Mouse (Mus musculus) forebrain, postnatal 0 days (tissue): ENCODE data around the gene Lsmem1. TPM values are rescaled to one million over a fixed set of nuclear protein-coding genes. Genes with fewer than 3 reads are reported as not detected.

ENCODE experiments used
- ATAC-seq: fragments of 200-750 bp; cut with Nextera tagmentation; 2 replicates; pipeline ENCODE4 v1.8.0; 2017; ENCODE audit warnings: mild to moderate bottlenecking, moderate library complexity
- DNase-seq: peaks from one replicate; pipeline ENCODE4 v3.0.0-alpha.2; 2015
- H3K27ac ChIP-seq: fragments of 300-500 bp; sonication (generic); 2 replicates; pipeline ENCODE4 v1.5.1; 2014; ENCODE audit warnings: low read depth, mild to moderate bottlenecking, antibody characterized with exemption, low read length, moderate library complexity, mixed read lengths
- H3K27me3 ChIP-seq: fragments of 300-500 bp; sonication (generic); 2 replicates; pipeline ENCODE4 v1.6.1; 2014; ENCODE audit warnings: mild to moderate bottlenecking, low read length, mixed read lengths; ENCODE audit not compliant: insufficient read depth
- H3K36me3 ChIP-seq: fragments of 300-500 bp; sonication (generic); 2 replicates; pipeline ENCODE4 v1.6.1; 2014; ENCODE audit warnings: mild to moderate bottlenecking, moderate library complexity; ENCODE audit not compliant: insufficient read depth
- H3K4me1 ChIP-seq: fragments of 300-500 bp; sonication (generic); 2 replicates; pipeline ENCODE4 v1.6.1; 2014; ENCODE audit warnings: antibody characterized with exemption; ENCODE audit not compliant: insufficient read depth
- H3K4me2 ChIP-seq: fragments of 300-500 bp; sonication (generic); 2 replicates; pipeline ENCODE4 v1.6.1; 2014; ENCODE audit warnings: low read depth, mild to moderate bottlenecking, moderate library complexity
- H3K4me3 ChIP-seq: fragments of 300-500 bp; sonication (generic); 2 replicates; pipeline ENCODE4 v1.5.1; 2014; ENCODE audit warnings: low read depth, low read length, mixed read lengths
- H3K9ac ChIP-seq: fragments of 300-500 bp; sonication (generic); 2 replicates; pipeline ENCODE4 v1.6.1; 2014; ENCODE audit warnings: mild to moderate bottlenecking
- H3K9me3 ChIP-seq: fragments of 300-500 bp; sonication (generic); 2 replicates; pipeline ENCODE4 v1.6.1; 2016; ENCODE audit warnings: low read length
- CTCF ChIP-seq: sonication (generic); IDR thresholded peaks from 2 replicates; pipeline ENCODE4 v1.5.1; 2016; ENCODE audit warnings: antibody characterized with exemption, control low read depth, low read depth
- WGBS: fragments of 180-500 bp; shearing (Covaris S2); extraction: QIAGEN DNeasy Blood & Tissue Kit; methylation state at CpG from one replicate; pipeline ENCODE4 v1.1.7; 2014; 5-methylcytosine and 5-hydroxymethylcytosine counted together
- polyA plus RNA-seq: library from polyadenylated mRNA; unstranded; fragments of >200 nt; fragmentation: Nextera tagmentation; extraction: Ambion mirVana; gene quantifications from 2 replicates; pipeline ENCODE4 v1.2.1, GENCODE M21; 2015
- total RNA-seq: library from RNA; depleted of rRNA; stranded (reverse); fragments of >200 nt; gene quantifications from 2 replicates; pipeline ENCODE4 v1.2.3, GENCODE M21; 2014

The Lsmem1 gene
- total and polyA plus RNA-seq, 2 experiments from 2014 or later, result 0.14 to 0.27 TPM

DNA sequence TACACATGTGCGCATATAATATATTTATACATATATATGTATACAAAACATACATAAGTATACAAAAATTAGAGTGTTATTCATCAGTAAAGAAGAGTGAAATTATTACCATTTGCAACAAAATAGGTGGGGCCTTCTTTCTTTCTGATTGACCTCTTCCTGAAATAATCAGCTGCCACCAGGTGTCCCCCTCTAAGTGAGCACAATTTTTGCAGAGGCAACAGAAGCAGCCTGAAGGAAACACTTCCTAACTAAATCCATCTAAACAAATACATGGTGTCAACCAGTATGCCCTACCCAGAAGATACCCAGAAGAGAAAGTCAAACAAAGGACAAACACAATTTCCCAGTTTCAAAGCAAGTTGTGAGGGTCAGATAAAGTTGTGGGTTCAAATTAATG, 29.6 kb downstream of the Lsmem1 start:
- no peaks in the 10 kb centered on the region for H3K9me3 ChIP-seq
- H3K36me3 ChIP-seq, result no peaks in the 10 kb centered on the region
- 100% methylated on average over 1 of the region's 1 CpGs for WGBS
- DNase-seq (no peak), ATAC-seq (no peak)
- no peak for TF ChIP-seq CTCF
- H3K27me3 ChIP-seq, result no peaks in the 10 kb centered on the region
- no peaks in the 10 kb centered on the region for H3K4me1 ChIP-seq
- H3K4me2 ChIP-seq, result no peak overlapping the region
- H3K9ac ChIP-seq, result no peak overlapping the region
- H3K27ac ChIP-seq, result no peak overlapping the region
- no peak overlapping the region for H3K4me3 ChIP-seq

DNA sequence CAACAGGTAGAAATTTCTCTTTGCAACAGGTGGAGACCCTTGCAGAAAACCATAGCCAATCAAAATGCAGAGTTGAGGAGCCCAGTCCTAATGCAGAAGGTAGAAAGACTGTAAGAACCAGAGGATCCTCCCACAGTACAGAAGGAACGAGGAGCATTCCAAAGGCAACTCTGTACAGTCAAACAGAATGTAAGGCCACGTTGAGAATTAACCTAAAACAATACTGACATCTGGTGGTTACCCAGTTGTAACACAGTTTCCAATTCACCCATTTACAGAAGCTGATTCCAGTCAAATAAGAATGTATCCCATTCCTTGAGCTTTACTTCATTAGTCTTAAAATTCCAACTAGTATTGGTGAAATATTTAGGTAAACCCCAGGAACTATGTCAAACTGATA, 34.7 kb downstream of the Lsmem1 start:
- peak; percentile 83 for TF ChIP-seq CTCF
- Histone ChIP-seq H3K4me3 (no peak overlapping the region), H3K9ac (no peak overlapping the region), H3K4me2 (no peak overlapping the region), H3K9me3 (no peaks in the 10 kb centered on the region), H3K27me3 (no peaks in the 10 kb centered on the region), H3K27ac (no peak overlapping the region), H3K36me3 (no peaks in the 10 kb centered on the region), H3K4me1 (no peaks in the 10 kb centered on the region)
- DNase-seq (peak; percentile 60), ATAC-seq (peak; percentile 82)
- 3% methylated on average over 2 of the region's 2 CpGs for WGBS

DNA sequence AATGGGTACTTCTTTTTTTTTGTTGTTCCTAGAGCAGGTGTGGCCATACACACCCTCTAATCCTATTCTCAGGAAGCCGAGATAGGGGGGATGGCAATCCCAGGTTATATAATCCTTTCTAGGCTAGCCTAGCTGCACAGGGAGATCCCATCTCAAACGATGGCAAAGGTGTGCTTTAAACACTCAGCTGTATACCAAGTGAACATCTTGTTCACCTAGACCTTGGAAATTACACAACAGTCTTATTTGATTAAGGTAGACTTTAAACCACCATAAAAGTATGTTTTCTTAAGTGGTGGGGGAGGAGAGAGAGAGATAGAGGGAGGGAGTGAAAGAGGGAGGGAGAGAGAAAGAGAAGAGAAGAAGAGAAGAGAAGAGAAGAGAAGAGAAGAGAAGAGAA, 38.5 kb downstream of the Lsmem1 start:
- ATAC-seq (no peak), DNase-seq (no peak)
- no peaks in the 10 kb centered on the region for H3K9me3 ChIP-seq
- no peak overlapping the region for H3K4me3 ChIP-seq
- no peak overlapping the region for H3K9ac ChIP-seq
- no peak overlapping the region for H3K27ac ChIP-seq
- no peak for TF ChIP-seq CTCF
- no peak overlapping the region for H3K4me2 ChIP-seq
- 80% methylated on average over 2 of the region's 2 CpGs for WGBS
- no peaks in the 10 kb centered on the region for H3K4me1 ChIP-seq
- no peaks in the 10 kb centered on the region for H3K36me3 ChIP-seq
- H3K27me3 ChIP-seq, result no peaks in the 10 kb centered on the region

DNA sequence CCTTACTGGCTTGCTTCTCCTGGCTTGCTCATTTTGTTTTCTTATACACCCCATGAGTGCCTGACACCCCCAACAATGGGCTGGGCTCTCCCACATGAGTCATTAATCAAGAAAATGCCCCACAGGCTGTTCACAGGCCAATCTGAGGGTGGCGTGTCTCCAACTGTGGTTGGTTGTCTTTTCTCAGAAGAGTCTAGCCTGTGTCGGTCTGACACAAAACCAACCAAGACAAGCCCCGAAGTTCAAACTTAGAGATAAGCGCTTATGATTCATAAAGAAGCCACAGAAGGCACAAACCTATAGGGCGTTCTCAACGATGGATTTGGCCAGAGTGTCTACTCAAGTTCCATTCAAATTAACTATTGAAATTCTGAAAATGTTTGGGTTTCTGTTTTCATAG, 45.1 kb downstream of the Lsmem1 start:
- WGBS, result 93% methylated on average over 6 of the region's 6 CpGs
- TF ChIP-seq CTCF, result no peak
- Histone ChIP-seq H3K27me3 (no peaks in the 10 kb centered on the region), H3K36me3 (no peaks in the 10 kb centered on the region), H3K27ac (no peak overlapping the region), H3K4me1 (no peaks in the 10 kb centered on the region), H3K9ac (no peak overlapping the region), H3K4me2 (no peak overlapping the region), H3K4me3 (no peak overlapping the region), H3K9me3 (no peaks in the 10 kb centered on the region)
- DNase-seq, result no peak
- no peak for ATAC-seq

DNA sequence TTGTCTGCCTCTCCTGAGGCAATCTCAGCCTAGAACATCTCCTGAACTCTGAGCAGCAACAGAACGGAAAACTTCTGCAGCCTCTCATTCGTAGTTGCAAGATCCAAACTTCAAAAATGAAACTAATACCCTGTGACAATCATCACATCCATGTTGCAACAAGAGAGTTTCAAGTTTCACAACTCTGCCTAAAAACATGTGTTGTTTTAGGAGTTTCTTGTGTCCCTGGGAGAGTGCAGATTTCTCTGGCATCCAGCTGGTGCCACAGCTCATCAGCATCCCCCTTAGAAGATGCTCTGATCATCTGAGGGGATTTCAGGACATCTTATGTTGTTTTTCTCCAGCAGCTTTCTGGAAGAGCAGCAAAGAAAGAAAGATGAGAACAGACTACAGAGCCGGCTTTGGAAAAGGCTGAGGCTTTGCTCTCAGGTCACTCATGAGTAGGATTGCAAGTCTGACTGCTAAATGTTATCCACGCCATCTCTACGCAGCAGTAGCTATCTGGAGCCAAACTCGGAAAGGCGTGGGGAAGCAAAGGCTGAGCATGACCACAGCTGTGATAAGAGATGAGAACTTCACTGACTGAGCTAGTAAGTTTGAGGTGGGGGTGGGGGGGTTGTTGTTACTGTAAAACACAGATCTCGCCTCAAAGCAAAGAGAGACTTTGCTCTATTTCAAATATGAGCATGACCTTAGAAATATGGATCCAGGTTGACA, 46.8 kb downstream of the Lsmem1 start:
- ATAC-seq, result no peak
- H3K4me1 ChIP-seq, result no peaks in the 10 kb centered on the region
- 90% methylated on average over 8 of the region's 8 CpGs for WGBS
- H3K9ac ChIP-seq, result no peak overlapping the region
- H3K27ac ChIP-seq, result no peak overlapping the region
- TF ChIP-seq CTCF, result no peak
- H3K9me3 ChIP-seq, result no peaks in the 10 kb centered on the region
- DNase-seq, result no peak
- H3K27me3 ChIP-seq, result no peaks in the 10 kb centered on the region
- H3K4me2 ChIP-seq, result no peak overlapping the region
- H3K36me3 ChIP-seq, result no peaks in the 10 kb centered on the region
- H3K4me3 ChIP-seq, result no peak overlapping the region

DNA sequence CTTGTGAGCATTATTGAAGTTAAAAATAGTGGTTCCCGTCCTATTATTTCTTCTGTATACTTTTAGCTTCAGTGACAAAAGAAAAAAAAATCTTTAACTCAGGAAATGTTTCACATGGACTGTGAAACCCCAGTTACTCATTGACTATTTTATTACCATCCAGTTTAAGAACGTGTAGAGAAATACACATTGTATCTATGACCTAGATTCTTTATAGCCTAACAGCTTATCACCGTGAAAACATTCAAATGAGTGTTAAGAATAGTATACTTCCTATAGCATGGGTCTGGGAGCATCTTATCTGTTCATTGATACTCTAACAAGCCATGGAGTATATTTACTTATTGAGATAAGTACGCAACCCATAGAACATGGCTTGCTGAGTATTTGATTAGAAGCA, 52.0 kb downstream of the Lsmem1 start:
- Histone ChIP-seq H3K4me1 (no peaks in the 10 kb centered on the region), H3K27ac (no peak overlapping the region), H3K9ac (no peak overlapping the region), H3K4me2 (no peak overlapping the region), H3K36me3 (no peaks in the 10 kb centered on the region), H3K9me3 (no peaks in the 10 kb centered on the region), H3K4me3 (no peak overlapping the region), H3K27me3 (no peaks in the 10 kb centered on the region)
- DNase-seq (no peak), ATAC-seq (no peak)
- 83% methylated on average over 4 of the region's 4 CpGs for whole genome bisulfite sequencing
- no peak for TF ChIP-seq CTCF

DNA sequence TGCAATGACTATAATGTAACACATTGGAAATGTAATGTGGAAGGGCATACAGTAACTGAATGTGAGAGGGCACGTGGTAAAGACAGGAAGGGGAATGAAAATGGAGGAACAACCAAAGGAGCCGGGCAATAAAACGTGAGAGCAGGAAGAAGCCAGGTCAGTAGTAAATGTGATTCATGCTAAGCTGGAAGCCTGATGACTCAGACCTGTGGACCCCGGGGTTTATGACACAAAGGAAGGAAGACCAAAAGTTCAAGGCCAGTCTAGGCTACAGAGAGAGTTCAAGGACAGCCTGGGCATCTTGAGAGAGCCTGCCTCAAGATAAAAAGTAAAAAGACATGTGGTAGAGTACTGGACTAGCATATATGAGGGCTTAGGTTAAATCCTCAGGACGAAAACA, 52.8 kb downstream of the Lsmem1 start:
- DNase-seq (no peak), ATAC-seq (no peak)
- H3K4me1 ChIP-seq, result no peaks in the 10 kb centered on the region
- H3K9ac ChIP-seq, result no peak overlapping the region
- no peak overlapping the region for H3K27ac ChIP-seq
- TF ChIP-seq CTCF, result no peak
- no peak overlapping the region for H3K4me2 ChIP-seq
- H3K36me3 ChIP-seq, result no peaks in the 10 kb centered on the region
- no peak overlapping the region for H3K4me3 ChIP-seq
- H3K9me3 ChIP-seq, result no peaks in the 10 kb centered on the region
- H3K27me3 ChIP-seq, result no peaks in the 10 kb centered on the region
- 86% methylated on average over 5 of the region's 5 CpGs for WGBS
